Mouse (Mus musculus) lung, postnatal 0 days (tissue): ENCODE measurements at regions not wholly inside any gene's neighbourhood (a gene's known extent, or its start where the extent isn't known, plus 50 kb on each side); places are given as distances from the start of the nearest gene placed in this dataset.

ENCODE experiments used
- CTCF ChIP-seq: IDR thresholded peaks from 2 replicates; pipeline ENCODE4 v1.5.1; 2016; ENCODE audit warnings: antibody characterized with exemption, mild to moderate bottlenecking
- EP300 ChIP-seq: IDR thresholded peaks from 2 replicates; pipeline ENCODE4 v1.6.1; 2016; ENCODE audit warnings: antibody characterized with exemption, mild to moderate bottlenecking, control low read depth

DNA sequence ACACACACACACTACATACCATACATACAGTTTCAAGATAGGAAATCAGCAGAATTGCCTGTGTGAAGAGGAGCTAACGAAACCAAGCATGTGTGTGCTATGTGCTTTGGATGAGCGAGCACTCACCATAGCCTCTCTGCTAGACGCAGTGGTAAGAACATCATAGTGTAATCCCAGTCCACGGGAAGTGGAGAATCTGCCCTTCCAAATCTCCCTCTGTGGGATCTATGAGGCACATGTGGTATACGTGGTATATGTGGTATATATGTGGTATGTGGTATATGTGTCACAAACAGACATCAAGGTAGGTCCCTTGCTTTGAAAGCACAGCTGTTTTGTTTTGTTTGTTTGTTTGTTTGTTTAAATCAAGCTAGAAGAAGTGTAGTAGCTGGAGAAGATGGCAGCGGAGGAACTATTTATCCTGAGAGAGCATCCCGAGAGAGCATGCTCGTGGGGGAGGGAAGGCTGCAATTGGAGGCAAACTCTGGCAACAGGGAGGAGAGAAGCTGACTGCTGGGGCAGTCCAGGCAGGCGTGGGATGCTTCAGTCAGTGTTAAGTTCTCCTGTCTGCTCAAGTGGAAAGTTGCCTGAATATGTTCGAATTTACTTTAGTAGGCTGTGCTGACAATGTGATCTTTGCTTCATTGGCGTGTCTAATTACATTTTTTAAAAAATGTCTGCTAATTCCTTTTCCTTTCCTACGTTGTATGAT lies 112.2 kb upstream of the Pde3a start:
- no peak for TF ChIP-seq CTCF
- TF ChIP-seq EP300 = no peak
